12 mouse cellular contexts compared by ENCODE assay signal in the genomic region with DNA sequence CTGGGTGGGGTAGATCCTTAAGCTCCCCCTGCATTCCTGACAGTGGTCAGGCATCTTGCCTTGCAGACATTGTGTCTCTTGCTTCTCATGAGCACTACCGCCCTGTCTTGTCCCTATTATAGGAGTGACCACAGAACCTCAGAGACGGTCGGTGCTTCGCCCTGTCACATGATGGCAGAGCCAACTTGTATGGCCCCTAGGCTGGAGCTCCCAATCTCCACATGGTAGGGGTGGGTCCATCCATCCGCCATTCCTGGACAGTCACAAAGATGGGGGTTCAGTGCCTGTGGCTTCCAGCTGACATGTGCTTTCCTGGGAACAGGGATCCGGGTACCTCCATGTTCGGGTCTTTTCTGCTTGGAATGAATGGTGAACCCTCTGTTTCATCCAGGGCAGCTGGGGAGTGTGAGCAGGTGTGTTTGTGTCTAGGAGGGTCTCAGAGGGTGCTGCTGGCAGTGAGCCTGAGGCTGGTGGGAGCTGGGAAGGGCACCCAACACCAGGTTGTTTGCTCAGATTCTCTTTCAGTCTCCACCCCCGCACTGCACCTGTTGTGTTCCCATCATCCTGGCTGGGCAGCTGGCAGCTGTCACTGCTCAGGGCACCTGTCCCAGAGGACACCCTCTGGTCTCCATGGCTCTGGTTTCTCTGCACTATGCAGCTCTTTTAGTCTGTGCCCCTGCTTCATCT. TPM values are rescaled to one million over a fixed set of nuclear protein-coding genes. Genes with fewer than 3 reads are reported as not detected.
DNase-seq lines count a peak whose midpoint lies in the region; ATAC-seq and TF ChIP-seq lines count a peak whose summit lies in the region.
"Had no signal": no experiment of that assay in that cellular context is flagged by ENCODE, and none has a peak within 500 bp of the region (broad histone marks: within the 10 kb centered on the region; RNA-seq: fewer than 3 reads in every experiment).

No protein-coding gene starts in this region.

- no peak overlapping the region for H3ac ChIP-seq in myocyte (ENCODE audit: control insufficient read depth, insufficient read length)

- no peak for DNase-seq in neural tube, embryonic 10.5 days (ENCODE audit: extremely low spot score, low spot score)
- peak; percentile 91 for DNase-seq in cerebellum, adult 9-11 months
- peak; percentile 68 to 78 for DNase-seq in gastrocnemius, postnatal 36 days
- DNase-seq in heart, embryonic 10.5 days (ENCODE audit: low spot score): no peak
- DNase-seq: kidney, adult 11 months; liver, embryonic 13.5 days; right cerebral cortex, postnatal 4 days had no signal

- H3K9me3 ChIP-seq in neural tube, embryonic 13.5 days: no peaks in the 10 kb centered on the region
- no peaks in the 10 kb centered on the region for H3K9me3 ChIP-seq in heart, embryonic 10.5 days
- H3K9me3 ChIP-seq in forebrain, embryonic 13.5 days (replicated peaks): no peaks in the 10 kb centered on the region
- H3K9me3 ChIP-seq: liver, embryonic 13.5 days; midbrain, embryonic 13.5 days had no signal

- peak; percentile 30; the same call in 1 of the 2 replicates for ATAC-seq in neural tube, embryonic 13.5 days (ENCODE audit: low read depth)
- no peak for ATAC-seq in forebrain, embryonic 13.5 days
- ATAC-seq: midbrain, embryonic 13.5 days had no signal

- 84% methylated on average over 8 of the region's 8 CpGs for WGBS in neural tube, embryonic 13.5 days
- 82% methylated on average over 8 of the region's 8 CpGs for WGBS in heart, embryonic 10.5 days
- WGBS in forebrain, embryonic 13.5 days: 91% methylated on average over 8 of the region's 8 CpGs

- intact Hi-C loops in gastrocnemius, postnatal 36 days (cut with DNase I): no loop called here

- H3K4me2 ChIP-seq in neural tube, embryonic 13.5 days: no peak overlapping the region
- peak overlapping the region; percentile 73 for H3K4me2 ChIP-seq in myocyte (ENCODE audit: low read depth)
- H3K4me2 ChIP-seq in forebrain, embryonic 13.5 days: no peak overlapping the region
- H3K4me2 ChIP-seq: liver, embryonic 13.5 days; midbrain, embryonic 13.5 days had no signal

- no peak overlapping the region for H3K27ac ChIP-seq in neural tube, embryonic 13.5 days (replicated peaks)
- no peak overlapping the region for H3K27ac ChIP-seq in heart, embryonic 10.5 days
- no peak overlapping the region for H3K27ac ChIP-seq in forebrain, embryonic 13.5 days
- H3K27ac ChIP-seq: liver, embryonic 13.5 days had no signal

- H3K27me3 ChIP-seq in neural tube, embryonic 13.5 days: no peaks in the 10 kb centered on the region
- no peaks in the 10 kb centered on the region for H3K27me3 ChIP-seq in myocyte (ENCODE audit: control insufficient read depth, insufficient read depth, insufficient read length)
- peaks cover 4% of the 10 kb centered on the region for H3K27me3 ChIP-seq in heart, embryonic 10.5 days (ENCODE audit: insufficient read depth, poor library complexity, severe bottlenecking)
- no peaks in the 10 kb centered on the region; the same call in 1 of the 2 replicates for H3K27me3 ChIP-seq in forebrain, embryonic 13.5 days
- H3K27me3 ChIP-seq: liver, embryonic 13.5 days; midbrain, embryonic 13.5 days had no signal

- peaks cover 24% of the 10 kb centered on the region for H3K4me1 ChIP-seq in neural tube, embryonic 13.5 days (replicated peaks)
- H3K4me1 ChIP-seq in heart, embryonic 10.5 days: peaks cover 27% of the 10 kb centered on the region
- H3K4me1 ChIP-seq in forebrain, embryonic 13.5 days: peaks cover 6% of the 10 kb centered on the region; the same call in 1 of the 2 replicates

- peaks cover 7% of the 10 kb centered on the region for H3K79me2 ChIP-seq in myocyte (ENCODE audit: control insufficient read depth, insufficient read depth)

- peak; percentile 10 for TF ChIP-seq POLR2A in myocyte (IDR thresholded peaks at IDR 0.05; ENCODE audit: insufficient read length, low read depth)

- H3K9ac ChIP-seq in neural tube, embryonic 13.5 days: no peak overlapping the region
- no peak overlapping the region for H3K9ac ChIP-seq in forebrain, embryonic 13.5 days
- H3K9ac ChIP-seq: liver, embryonic 13.5 days; midbrain, embryonic 13.5 days had no signal

- H3K4me3 ChIP-seq in neural tube, embryonic 13.5 days: no peak overlapping the region
- no peak overlapping the region for H3K4me3 ChIP-seq in myocyte
- no peak overlapping the region for H3K4me3 ChIP-seq in heart, embryonic 10.5 days
- no peak overlapping the region for H3K4me3 ChIP-seq in forebrain, embryonic 13.5 days
- H3K4me3 ChIP-seq: liver, embryonic 13.5 days; midbrain, embryonic 13.5 days had no signal

- no peaks in the 10 kb centered on the region for H3K36me3 ChIP-seq in neural tube, embryonic 13.5 days
- H3K36me3 ChIP-seq in myocyte (ENCODE audit: control insufficient read depth, insufficient read depth): no peaks in the 10 kb centered on the region
- no peaks in the 10 kb centered on the region for H3K36me3 ChIP-seq in heart, embryonic 10.5 days
- no peaks in the 10 kb centered on the region for H3K36me3 ChIP-seq in forebrain, embryonic 13.5 days (ENCODE audit: poor library complexity, severe bottlenecking)
- H3K36me3 ChIP-seq: liver, embryonic 13.5 days; midbrain, embryonic 13.5 days had no signal

TF ChIP-seq in myocyte, 11 proteins besides CTCF, POLR2A, EP300 and RAD21:
- peak; percentile 96 to 99 (median 99) for TF ChIP-seq MYOD1 (IDR thresholded peaks at IDR 0.05; ENCODE audit: control insufficient read depth in 1 of 3, insufficient read length in 2 of 3, low read depth in 2 of 3)
- peak; percentile 95 to 100 (median 99) for TF ChIP-seq MYOG (IDR thresholded peaks at IDR 0.05; ENCODE audit: control insufficient read depth in 1 of 3, insufficient read depth in 1 of 3, insufficient read length in 2 of 3, low read depth in 2 of 3)
- TF ChIP-seq MAX (IDR thresholded peaks at IDR 0.05; ENCODE audit: low read depth): no peak
- no peak for TF ChIP-seq POLR2AphosphoS2 (IDR thresholded peaks at IDR 0.05; ENCODE audit: insufficient read length, low read depth)
- peak; percentile 100 for TF ChIP-seq TCF3 (IDR thresholded peaks at IDR 0.05; ENCODE audit: insufficient read length, low read depth)
- TF ChIP-seq CEBPB (IDR thresholded peaks at IDR 0.05; ENCODE audit: insufficient read depth, poor library complexity, severe bottlenecking): no peak
- TF ChIP-seq E2F4 (IDR thresholded peaks at IDR 0.05; ENCODE audit: insufficient read depth): no peak
- no peak for TF ChIP-seq SRF (IDR thresholded peaks at IDR 0.05; ENCODE audit: control insufficient read depth, insufficient read length, low read depth)
- peak; percentile 76 for TF ChIP-seq USF1 (IDR thresholded peaks at IDR 0.05; ENCODE audit: low read depth)
- peak; percentile 100 for TF ChIP-seq TCF12 (IDR thresholded peaks at IDR 0.05; ENCODE audit: insufficient read depth, poor library complexity, severe bottlenecking)
- no peak for TF ChIP-seq REST (IDR thresholded peaks at IDR 0.05; ENCODE audit: insufficient read depth, insufficient read length)

RNA-seq across cellular contexts. Expression of a gene that starts 43.7 kb away (rescaled TPM):
- polyA plus RNA-seq in neural tube, embryonic 13.5 days (2015; fragmentation: Nextera tagmentation; extraction: Ambion mirVana): 6.1 and 7.6 TPM in 2 replicates
- 100 to 1,000 TPM; 116 to 129 TPM for total RNA-seq in gastrocnemius, postnatal 36 days (2021)
- 120 TPM for polyA plus RNA-seq in myocyte (2012; fragmentation: generic; extraction: Trizol)
- 3.4 and 5.1 TPM in 2 replicates for polyA plus RNA-seq in heart, embryonic 10.5 days (2016; fragmentation: Nextera tagmentation; extraction: Ambion mirVana)
- 2.8 and 4.4 TPM in 2 replicates for polyA plus RNA-seq in forebrain, embryonic 13.5 days (2015; fragmentation: Nextera tagmentation; extraction: Ambion mirVana)
- total RNA-seq: MEL had no signal

Comparison
In these comparisons a context has a peak if more than half of its experiments do, and no peak if none do; other contexts are left out.
1. DNase-seq: peak in cerebellum, adult 9-11 months (single experiment) and gastrocnemius, postnatal 36 days (2 of 2); none in neural tube, embryonic 10.5 days (single experiment) and heart, embryonic 10.5 days (single experiment).
2. RNA of a gene that starts 43.7 kb away (polyA plus RNA-seq): 120 TPM in myocyte (single experiment); 6.1 to 7.6 TPM in neural tube, embryonic 13.5 days, 3.4 to 5.1 TPM in heart, embryonic 10.5 days and 2.8 to 4.4 TPM in forebrain, embryonic 13.5 days; every median in the first group is over 10 times any median in the second.